Mouse (Mus musculus) liver, embryonic 14.5 days (tissue): ENCODE data around the gene Ltbp4. TPM values are rescaled to one million over a fixed set of nuclear protein-coding genes. Genes with fewer than 3 reads are reported as not detected.
A peak's percentile ranks its signal among the peaks of the same experiment; 100 is the strongest.

Experiments used
- ATAC-seq: fragments of 200-750 bp; cut with Nextera tagmentation; 2 replicates; pipeline ENCODE4 v1.8.0; 2017; ENCODE audit warnings: moderate number of reproducible peaks, mild to moderate bottlenecking, moderate library complexity; ENCODE audit not compliant: insufficient read depth
- DNase-seq, 3 experiments: peaks; one replicate each; pipeline ENCODE4 v3.0.0-alpha.2; 2012 to 2013; ENCODE audit warnings: low read depth in 3 of 3, low spot score in 3 of 3
- H3K27ac ChIP-seq: fragments of 300-500 bp; sonication (generic); 2 replicates; pipeline ENCODE4 v1.5.1; 2014; ENCODE audit warnings: moderate library complexity, mild to moderate bottlenecking, control low read depth, inconsistent platforms
- H3K27me3 ChIP-seq: fragments of 300-500 bp; sonication (generic); 2 replicates; pipeline ENCODE4 v1.6.1; 2014; ENCODE audit warnings: mild to moderate bottlenecking, low read length, moderate library complexity; ENCODE audit not compliant: control insufficient read depth, insufficient read depth
- H3K36me3 ChIP-seq: fragments of 300-500 bp; sonication (generic); replicated peaks from 2 replicates; pipeline ENCODE4 v1.6.1; 2014; ENCODE audit warnings: low read depth; ENCODE audit not compliant: control insufficient read depth, insufficient read depth
- H3K4me1 ChIP-seq, 2 experiments: fragments of 200-500 bp in 1 of 2; fragments of 300-500 bp in 1 of 2; sonication (generic) in 1 of 2; replicated peaks; 2 replicates each; pipeline ENCODE4 v1.6.1; 2012 to 2014; ENCODE audit warnings: antibody characterized with exemption in 1 of 2, inconsistent platforms in 1 of 2, low read length in 1 of 2; ENCODE audit not compliant: control insufficient read depth in 2 of 2, insufficient read depth in 2 of 2
- H3K4me2 ChIP-seq: fragments of 300-500 bp; sonication (generic); 2 replicates; pipeline ENCODE4 v1.6.1; 2014; ENCODE audit warnings: low read depth, mild to moderate bottlenecking, control low read depth, moderate library complexity
- H3K4me3 ChIP-seq, 2 experiments: fragments of 200-500 bp in 1 of 2; fragments of 300-500 bp in 1 of 2; sonication (generic) in 1 of 2; 2 replicates each; pipeline ENCODE4 v1.5.1; 2012 to 2014; ENCODE audit warnings: low read depth in 2 of 2, low read length in 2 of 2, mild to moderate bottlenecking in 2 of 2, control low read depth in 1 of 2, inconsistent platforms in 1 of 2, moderate library complexity in 1 of 2; ENCODE audit not compliant: insufficient read depth in 1 of 2
- H3K9ac ChIP-seq: fragments of 300-500 bp; sonication (generic); replicated peaks from 2 replicates; pipeline ENCODE4 v1.6.1; 2014; ENCODE audit warnings: mild to moderate bottlenecking, control low read depth, moderate library complexity
- H3K9me3 ChIP-seq: fragments of 300-500 bp; sonication (generic); 2 replicates; pipeline ENCODE4 v1.6.1; 2016; ENCODE audit warnings: low read length, mixed read lengths; ENCODE audit not compliant: control insufficient read depth
- CTCF ChIP-seq: IDR thresholded peaks from 2 replicates; pipeline ENCODE4 v1.5.1; 2016; ENCODE audit warnings: antibody characterized with exemption, low read depth, control low read depth
- EP300 ChIP-seq: IDR thresholded peaks from 2 replicates; pipeline ENCODE4 v1.6.1; 2016; ENCODE audit warnings: antibody characterized with exemption, low read depth
- WGBS: fragments of 180-500 bp; shearing (Covaris S2); extraction: QIAGEN DNeasy Blood & Tissue Kit; methylation state at CpG from one replicate; pipeline ENCODE4 v1.1.7; 2014; ENCODE audit not compliant: insufficient replicate concordance; 5-methylcytosine and 5-hydroxymethylcytosine counted together
- polyA plus RNA-seq, 2 experiments: library from polyadenylated mRNA; depleted of rRNA in 1 of 2; stranded (reverse) in 1 of 2; unstranded in 1 of 2; fragments of >200 nt; fragmentation: Nextera tagmentation in 1 of 2; extraction: Ambion mirVana in 1 of 2; gene quantifications; 2 replicates each; pipeline versions ENCODE4 v1.2.1 to v1.2.3; 2012 to 2014

Gene Ltbp4
- polyA plus RNA-seq, 2 experiments, result 3.0 to 5.2 TPM

GRCm38 (mm10) chr7:27369111-27369510, 31.6 kb upstream of the Ltbp4 start:
- 69% methylated on average over 19 of the region's 19 CpGs for WGBS
- H3K27me3 ChIP-seq, result peaks cover 97% of the 10 kb centered on the region
- H3K36me3 ChIP-seq, result no peaks in the 10 kb centered on the region

GRCm38 (mm10) chr7:27367976-27368375, 30.5 kb upstream of the Ltbp4 start:
- H3K36me3 ChIP-seq, result no peaks in the 10 kb centered on the region
- WGBS, result 4% methylated on average over 11 of the region's 11 CpGs
- H3K9ac ChIP-seq, result no peak overlapping the region
- no peak for ATAC-seq
- no peaks in the 10 kb centered on the region for H3K9me3 ChIP-seq
- no peak overlapping the region for H3K4me2 ChIP-seq
- DNase-seq, result no peak
- H3K4me1 ChIP-seq, result no peaks in the 10 kb centered on the region
- no peak overlapping the region for H3K27ac ChIP-seq
- no peak for TF ChIP-seq EP300
- no peak for TF ChIP-seq CTCF
- no peak overlapping the region for H3K4me3 ChIP-seq
- H3K27me3 ChIP-seq, result peaks cover 97% of the 10 kb centered on the region

More at GRCm38 (mm10) chr7:27369111-27369510, 31.6 kb upstream of the Ltbp4 start:
- Histone ChIP-seq H3K27ac (no peak overlapping the region), H3K4me1 (no peaks in the 10 kb centered on the region), H3K9ac (no peak overlapping the region), H3K9me3 (no peaks in the 10 kb centered on the region), H3K4me3 (no peak overlapping the region), H3K4me2 (no peak overlapping the region)
- DNase-seq (no peak), ATAC-seq (no peak)
- TF ChIP-seq EP300 (no peak), CTCF (no peak)

- Histone ChIP-seq H3K9ac (no peak overlapping the region), H3K27ac (no peak overlapping the region), H3K9me3 (no peaks in the 10 kb centered on the region), H3K4me2 (no peak overlapping the region), H3K4me1 (no peaks in the 10 kb centered on the region; a peak in 2 of 4 replicates), H3K27me3 (peaks cover 90% of the 10 kb centered on the region), H3K36me3 (no peaks in the 10 kb centered on the region), H3K4me3 (no peak overlapping the region)
- 36% methylated on average over 21 of the region's 21 CpGs for WGBS
- DNase-seq (no peak), ATAC-seq (no peak)
- TF ChIP-seq CTCF (no peak), EP300 (no peak)
These were observed 28.8 kb upstream of the Ltbp4 start for GRCm38 (mm10) chr7:27366082-27366844.

GRCm38 (mm10) chr7:27364379-27364778, 26.9 kb upstream of the Ltbp4 start:
- Histone ChIP-seq H3K9me3 (no peaks in the 10 kb centered on the region), H3K9ac (no peak overlapping the region), H3K27me3 (peaks cover 71% of the 10 kb centered on the region), H3K27ac (no peak overlapping the region), H3K4me2 (no peak overlapping the region), H3K4me1 (peaks cover 0 to 6% of the 10 kb centered on the region in 2 experiments; a peak in 3 of 4 replicates), H3K36me3 (no peaks in the 10 kb centered on the region), H3K4me3 (no peak overlapping the region)
- TF ChIP-seq EP300, result no peak
- no peak for TF ChIP-seq CTCF
- 7% methylated on average over 29 of the region's 29 CpGs for WGBS
- DNase-seq, result no peak
- ATAC-seq, result no peak

GRCm38 (mm10) chr7:27361283-27361946, 23.9 kb upstream of the Ltbp4 start:
- H3K4me3 ChIP-seq, result peak overlapping the region; percentile 4 to 42; a peak in 2 of 4 replicates

More at GRCm38 (mm10) chr7:27361283-27361946, 23.9 kb upstream of the Ltbp4 start:
- peaks cover 44% of the 10 kb centered on the region for H3K27me3 ChIP-seq
- H3K4me2 ChIP-seq, result peak overlapping the region; percentile 66
- DNase-seq (peak; percentile 95 to 96 (median 95)), ATAC-seq (peak; percentile 92)
- under 1% methylated on average over 52 of the region's 52 CpGs for WGBS
- TF ChIP-seq EP300 (no peak), CTCF (no peak)
- H3K9ac ChIP-seq, result no peak overlapping the region
- H3K27ac ChIP-seq, result no peak overlapping the region
- H3K9me3 ChIP-seq, result no peaks in the 10 kb centered on the region
- peaks cover 3 to 21% of the 10 kb centered on the region in 2 experiments for H3K4me1 ChIP-seq
- no peaks in the 10 kb centered on the region for H3K36me3 ChIP-seq
